Comparison of ENCODE assay signal across 8 mouse cellular contexts in genomic region chr8:124950069-124950456, GRCm38 (mm10). TPM values are rescaled to one million over a fixed set of nuclear protein-coding genes. Genes with fewer than 3 reads are reported as not detected.
A peak's percentile ranks its signal among the peaks of the same experiment; 100 is the strongest.
DNase-seq lines count a peak whose midpoint lies in the region; ATAC-seq lines count a peak whose summit lies in the region.

No protein-coding gene starts in this region.

- H3K27me3 ChIP-seq in heart, embryonic 16.5 days (ENCODE audit: control insufficient read depth, insufficient read depth, low read length): no peaks in the 10 kb centered on the region
- H3K27me3 ChIP-seq in hindbrain, embryonic 13.5 days: no peaks in the 10 kb centered on the region
- H3K27me3 ChIP-seq in midbrain, embryonic 13.5 days: no peaks in the 10 kb centered on the region

- peak overlapping the region; percentile 95 for H3K9ac ChIP-seq in heart, embryonic 16.5 days (ENCODE audit: low read length)
- peak overlapping the region; percentile 98 for H3K9ac ChIP-seq in hindbrain, embryonic 13.5 days
- H3K9ac ChIP-seq in midbrain, embryonic 13.5 days (replicated peaks): peak overlapping the region; percentile 95

- peak overlapping the region; percentile 96 for H3K27ac ChIP-seq in heart, embryonic 16.5 days (ENCODE audit: low read length)
- H3K27ac ChIP-seq in hindbrain, embryonic 13.5 days: peak overlapping the region; percentile 99
- peak overlapping the region; percentile 99 for H3K27ac ChIP-seq in midbrain, embryonic 13.5 days

- 20% methylated on average over 10 of the region's 10 CpGs for WGBS in heart, embryonic 16.5 days
- 39% methylated on average over 10 of the region's 10 CpGs for WGBS in hindbrain, embryonic 13.5 days
- WGBS in midbrain, embryonic 13.5 days: 34% methylated on average over 10 of the region's 10 CpGs

- no peak for DNase-seq in heart, adult 9 months (ENCODE audit: low spot score in 2 of 2)
- DNase-seq in T-cell, adult 2 months (ENCODE audit: low spot score): peak; percentile 17
- DNase-seq in yolk sac, embryonic 10.5 days (ENCODE audit: low spot score): no peak
- no peak for DNase-seq in adrenal gland, postnatal 36 days

- H3K4me2 ChIP-seq in heart, embryonic 16.5 days (ENCODE audit: low read depth, low read length): peak overlapping the region; percentile 73
- H3K4me2 ChIP-seq in hindbrain, embryonic 13.5 days: peak overlapping the region; percentile 83
- H3K4me2 ChIP-seq in midbrain, embryonic 13.5 days (replicated peaks): peak overlapping the region; percentile 92

- no peaks in the 10 kb centered on the region for H3K36me3 ChIP-seq in heart, embryonic 16.5 days (ENCODE audit: control insufficient read depth, insufficient read depth)
- H3K36me3 ChIP-seq in hindbrain, embryonic 13.5 days: no peaks in the 10 kb centered on the region
- no peaks in the 10 kb centered on the region for H3K36me3 ChIP-seq in midbrain, embryonic 13.5 days

- H3K9me3 ChIP-seq in heart, embryonic 16.5 days (replicated peaks; ENCODE audit: control insufficient read depth, low read length): no peaks in the 10 kb centered on the region
- H3K9me3 ChIP-seq in hindbrain, embryonic 13.5 days: no peaks in the 10 kb centered on the region
- H3K9me3 ChIP-seq in midbrain, embryonic 13.5 days: no peaks in the 10 kb centered on the region

- peaks cover 32% of the 10 kb centered on the region for H3K4me1 ChIP-seq in heart, embryonic 16.5 days (ENCODE audit: control insufficient read depth, insufficient read depth, low read length)
- H3K4me1 ChIP-seq in hindbrain, embryonic 13.5 days (replicated peaks): peaks cover 40% of the 10 kb centered on the region
- H3K4me1 ChIP-seq in midbrain, embryonic 13.5 days (replicated peaks): peaks cover 39% of the 10 kb centered on the region

- peak overlapping the region; percentile 66 for H3K4me3 ChIP-seq in heart, embryonic 16.5 days (ENCODE audit: low read length)
- peak overlapping the region; percentile 96 for H3K4me3 ChIP-seq in hindbrain, embryonic 13.5 days
- H3K4me3 ChIP-seq in midbrain, embryonic 13.5 days (replicated peaks): peak overlapping the region; percentile 90

- ATAC-seq in heart, embryonic 16.5 days (replicated peaks; ENCODE audit: extremely low read depth, insufficient read depth, low FRiP score): no peak
- no peak for ATAC-seq in hindbrain, embryonic 13.5 days (ENCODE audit: low FRiP score)
- ATAC-seq in midbrain, embryonic 13.5 days: 0 out of 2 replicates have a peak, but pooled peaks have one; percentile 3
- ATAC-seq in erythroid progenitor cell, adult 5-6 weeks (replicated peaks; ENCODE audit: low FRiP score, poor library complexity, severe bottlenecking): no peak

RNA-seq across cellular contexts. Expression of gene Egln1, which starts 0.9 kb away (rescaled TPM):
- polyA plus RNA-seq in heart, embryonic 16.5 days (2015; fragmentation: Nextera tagmentation; extraction: Ambion mirVana): 17.8 and 19.5 TPM in 2 replicates
- polyA plus RNA-seq in hindbrain, embryonic 13.5 days (2015; fragmentation: Nextera tagmentation; extraction: Ambion mirVana): 16.9 and 17.2 TPM in 2 replicates
- polyA plus RNA-seq in midbrain, embryonic 13.5 days (2015; fragmentation: Nextera tagmentation; extraction: Ambion mirVana): 18.0 TPM in 2 replicates
- 10 to 100 TPM; 50.2 to 64.1 TPM for total RNA-seq in adrenal gland, postnatal 36 days (2021)
- 2.5 and 5.4 TPM in 2 replicates for total RNA-seq in erythroid progenitor cell, adult 5-6 weeks (2015; ENCODE audit: low replicate concordance)
- 2.2 and 2.9 TPM in 2 replicates for total RNA-seq in erythroid progenitor cell, adult 5-6 weeks (2017; ENCODE audit: low replicate concordance)

RNA-seq across cellular contexts. Expression of gene Sprtn, which starts 52.4 kb away (rescaled TPM):
- 8.3 and 8.5 TPM in 2 replicates for polyA plus RNA-seq in heart, embryonic 16.5 days (2015; fragmentation: Nextera tagmentation; extraction: Ambion mirVana)
- polyA plus RNA-seq in hindbrain, embryonic 13.5 days (2015; fragmentation: Nextera tagmentation; extraction: Ambion mirVana): 9.5 and 10.6 TPM in 2 replicates
- polyA plus RNA-seq in midbrain, embryonic 13.5 days (2015; fragmentation: Nextera tagmentation; extraction: Ambion mirVana): 11.5 and 14.1 TPM in 2 replicates
- total RNA-seq in adrenal gland, postnatal 36 days (2021): 10 to 100 TPM; 19.0 to 19.7 TPM
- 15.9 and 17.7 TPM in 2 replicates for total RNA-seq in erythroid progenitor cell, adult 5-6 weeks (2015; ENCODE audit: low replicate concordance)
- 16.6 and 20.2 TPM in 2 replicates for total RNA-seq in erythroid progenitor cell, adult 5-6 weeks (2017; ENCODE audit: low replicate concordance)

RNA-seq across cellular contexts. Expression of gene Exoc8, which starts 52.6 kb away (rescaled TPM):
- 6.9 and 7.3 TPM in 2 replicates for polyA plus RNA-seq in heart, embryonic 16.5 days (2015; fragmentation: Nextera tagmentation; extraction: Ambion mirVana)
- polyA plus RNA-seq in hindbrain, embryonic 13.5 days (2015; fragmentation: Nextera tagmentation; extraction: Ambion mirVana): 13.2 and 13.8 TPM in 2 replicates
- 11.8 and 14.4 TPM in 2 replicates for polyA plus RNA-seq in midbrain, embryonic 13.5 days (2015; fragmentation: Nextera tagmentation; extraction: Ambion mirVana)
- total RNA-seq in adrenal gland, postnatal 36 days (2021): 10 to 100 TPM; 23.0 to 24.0 TPM
- total RNA-seq in erythroid progenitor cell, adult 5-6 weeks (2015; ENCODE audit: low replicate concordance): 1.8 and 7.1 TPM in 2 replicates
- total RNA-seq in erythroid progenitor cell, adult 5-6 weeks (2017; ENCODE audit: low replicate concordance): 7.9 and 11.4 TPM in 2 replicates
